Mouse (Mus musculus) stomach, postnatal 0 days (tissue): ENCODE data around the gene Spn.
"Not testable (repeated sequence)": the region's sequence is repeated elsewhere in the genome, so short reads cannot be mapped to it uniquely, and the experiment has no call there.

Experiments
- CTCF ChIP-seq: IDR thresholded peaks from 2 replicates; pipeline ENCODE4 v1.5.1; 2016; ENCODE audit warnings: antibody characterized with exemption, low read depth, mild to moderate bottlenecking, moderate library complexity
- EP300 ChIP-seq: optimal IDR thresholded peaks from 2 replicates; pipeline ENCODE3; 2016; ENCODE audit warnings: antibody characterized with exemption

- not testable (repeated sequence) for TF ChIP-seq CTCF, EP300
These were observed 44.1 kb upstream of the Spn start for GRCm38 (mm10) chr7:127181724-127182123.
